Mouse (Mus musculus): Measurements from ENCODE around the gene 4933402D24Rik. TPM values are rescaled to one million over a fixed set of nuclear protein-coding genes. Genes with fewer than 3 reads are reported as not detected.

Gene 4933402D24Rik
- polyA plus RNA-seq, 1 experiment from 2014 or later, result 0.35 TPM

Other genes starting within 250 kb of the 4933402D24Rik start
- gene Gm39653, start 153.3 kb downstream of the 4933402D24Rik start, polyA plus RNA-seq (2014; fragmentation: Nextera tagmentation; extraction: Ambion mirVana), result not detected in 2 replicates
- not detected in 2 replicates for gene Dytn, start 82.3 kb downstream of the 4933402D24Rik start, polyA plus RNA-seq (2014; fragmentation: Nextera tagmentation; extraction: Ambion mirVana)
- not detected in 2 replicates for gene Mdh1b, start 38.9 kb downstream of the 4933402D24Rik start, polyA plus RNA-seq (2014; fragmentation: Nextera tagmentation; extraction: Ambion mirVana)
- gene Fastkd2, start 38.7 kb downstream of the 4933402D24Rik start, polyA plus RNA-seq (2014; fragmentation: Nextera tagmentation; extraction: Ambion mirVana), result 58.9 and 81.5 TPM in 2 replicates

Measured in kidney, embryonic 14.5 days (tissue).